Mouse (Mus musculus) cortical plate, adult 2 months (tissue): ENCODE results near the gene Trp53i13. TPM values are rescaled to one million over a fixed set of nuclear protein-coding genes. Genes with fewer than 3 reads are reported as not detected.

Source experiments
- H3K27ac ChIP-seq: fragments of 200-500 bp; 2 replicates; pipeline ENCODE4 v1.5.1; 2012; ENCODE audit warnings: low read length, control low read depth, inconsistent platforms; ENCODE audit not compliant: insufficient read depth
- H3K4me1 ChIP-seq: fragments of 200-500 bp; 2 replicates; pipeline ENCODE4 v1.6.1; 2011; ENCODE audit warnings: low read length; ENCODE audit not compliant: control insufficient read depth, insufficient read depth
- H3K4me3 ChIP-seq: fragments of 200-500 bp; 2 replicates; pipeline ENCODE4 v1.5.1; 2011; ENCODE audit warnings: mild to moderate bottlenecking, low read length, control low read depth; ENCODE audit not compliant: insufficient read depth
- CTCF ChIP-seq: fragments of 200-500 bp; IDR thresholded peaks from 2 replicates; pipeline ENCODE4 v1.5.1; 2011; ENCODE audit warnings: mild to moderate bottlenecking, control low read depth, low read length; ENCODE audit not compliant: insufficient read depth; ENCODE audit errors: extremely low read depth
- POLR2A ChIP-seq: fragments of 200-500 bp; IDR thresholded peaks from 2 replicates; pipeline ENCODE4 v1.6.1; 2011; ENCODE audit warnings: mild to moderate bottlenecking, low read length, control low read depth; ENCODE audit not compliant: insufficient read depth; ENCODE audit errors: extremely low read depth
- polyA plus RNA-seq: library from polyadenylated mRNA; depleted of rRNA; stranded (reverse); fragments of >200 nt; gene quantifications from 2 replicates; pipeline ENCODE4 v1.2.3, GENCODE M21; 2012

The Trp53i13 gene
- polyA plus RNA-seq, 1 experiment, result 7.2 TPM

DNA sequence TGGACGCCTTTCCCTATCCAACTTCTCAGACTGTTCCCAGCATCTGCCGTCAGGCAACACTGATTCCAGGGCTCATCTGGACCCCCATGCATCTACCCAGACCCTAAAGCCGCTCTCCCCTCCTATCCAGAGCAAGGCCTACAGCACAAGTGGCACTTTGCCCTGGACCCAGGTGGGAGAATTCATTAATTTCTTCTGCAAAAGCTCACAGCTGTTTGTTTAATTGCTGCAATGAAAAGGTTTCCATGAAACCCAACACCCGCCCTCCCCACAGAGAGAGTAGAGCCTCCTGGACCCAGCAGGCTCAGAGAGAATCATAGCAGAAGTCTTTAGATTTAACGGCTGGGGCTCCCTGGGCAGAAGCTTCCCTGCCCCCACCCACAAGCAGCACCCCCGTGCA is 30.6 kb downstream of the Trp53i13 start:
- no peak overlapping the region for H3K4me3 ChIP-seq
- H3K4me1 ChIP-seq, result peaks cover 23% of the 10 kb centered on the region
- H3K27ac ChIP-seq, result no peak overlapping the region
- TF ChIP-seq POLR2A (no peak), CTCF (no peak)

GRCm38 (mm10) chr11:77483510-77484255 is 32.1 kb downstream of the Trp53i13 start:
- Histone ChIP-seq H3K27ac (0 out of 2 replicates have a peak overlapping the region, but pooled peaks have one; percentile 8), H3K4me3 (no peak overlapping the region), H3K4me1 (peaks cover 23% of the 10 kb centered on the region)
- TF ChIP-seq CTCF (no peak), POLR2A (no peak)

DNA sequence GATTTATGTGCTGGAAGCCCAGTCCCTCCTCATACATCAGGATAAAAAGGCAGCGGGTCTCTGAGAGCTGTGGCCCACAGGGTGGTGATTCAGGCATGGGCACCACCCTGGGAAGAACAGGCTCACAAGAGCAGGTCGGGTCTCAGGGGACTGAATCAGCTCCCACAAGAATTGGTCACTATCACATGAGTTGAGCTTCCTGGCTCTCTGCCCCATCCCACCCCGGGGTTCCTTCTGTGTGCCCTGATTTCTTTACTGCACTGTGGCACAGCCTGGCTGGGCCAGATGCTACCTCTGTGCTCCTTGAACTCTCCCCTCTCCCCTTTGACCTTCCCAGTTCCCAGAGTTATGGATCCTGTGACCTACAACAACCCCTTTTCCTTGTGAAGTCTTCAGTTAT is 32.7 kb downstream of the Trp53i13 start:
- TF ChIP-seq POLR2A (no peak), CTCF (no peak)
- Histone ChIP-seq H3K27ac (peak overlapping the region; percentile 8; the same call in 1 of the 2 replicates), H3K4me3 (no peak overlapping the region), H3K4me1 (peaks cover 23% of the 10 kb centered on the region)

GRCm38 (mm10) chr11:77476895-77477294 is 38.9 kb downstream of the Trp53i13 start:
- Histone ChIP-seq H3K4me3 (no peak overlapping the region), H3K4me1 (peaks cover 2% of the 10 kb centered on the region; the same call in 1 of the 2 replicates), H3K27ac (no peak overlapping the region)
- TF ChIP-seq POLR2A (no peak), CTCF (no peak)

DNA sequence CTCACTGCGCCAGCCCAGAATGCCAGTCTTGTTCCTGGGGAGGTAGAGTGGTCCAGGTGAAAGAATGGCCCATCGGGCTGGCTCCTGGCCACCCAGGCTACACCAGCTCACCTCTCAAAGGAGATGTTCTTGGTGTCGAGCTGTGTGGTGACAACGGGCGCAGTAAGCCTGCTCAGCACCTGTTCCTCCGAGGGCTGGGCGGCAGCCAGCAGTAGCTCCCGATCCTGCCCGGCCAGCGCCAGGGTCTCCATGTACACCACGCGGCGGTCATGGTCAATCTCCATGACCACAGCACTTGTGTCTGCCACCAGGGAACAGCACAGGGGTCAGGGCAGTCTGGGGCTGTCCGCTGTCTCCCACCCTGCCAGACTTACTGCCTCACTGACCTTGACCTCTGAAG is 39.6 kb downstream of the Trp53i13 start:
- TF ChIP-seq CTCF (no peak), POLR2A (no peak)
- H3K4me3 ChIP-seq, result no peak overlapping the region
- no peaks in the 10 kb centered on the region for H3K4me1 ChIP-seq
- no peak overlapping the region for H3K27ac ChIP-seq

GRCm38 (mm10) chr11:77472775-77473174 is 43.0 kb downstream of the Trp53i13 start:
- no peak for TF ChIP-seq POLR2A
- Histone ChIP-seq H3K4me3 (no peak overlapping the region), H3K4me1 (no peaks in the 10 kb centered on the region), H3K27ac (no peak overlapping the region)

DNA sequence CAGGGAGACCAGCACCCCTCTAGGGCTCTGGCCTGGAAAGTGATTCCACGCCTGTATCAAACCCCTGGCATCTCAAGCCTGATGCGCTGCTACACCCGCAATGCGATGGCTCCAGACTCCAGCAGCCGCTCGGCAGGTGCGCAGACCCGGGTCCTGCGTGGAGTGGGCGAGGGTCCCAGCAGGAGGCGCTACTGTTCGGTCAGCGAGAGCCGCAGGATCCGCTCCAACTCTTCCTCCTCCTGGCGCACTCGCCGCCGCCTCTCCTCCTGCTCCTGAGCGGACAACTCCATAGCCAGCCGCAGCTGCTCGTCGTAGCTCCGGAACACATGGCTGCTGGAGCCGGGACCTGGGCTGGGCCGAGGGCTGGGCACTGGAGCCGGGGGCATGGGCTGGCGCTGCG is 44.4 kb downstream of the Trp53i13 start:
- TF ChIP-seq POLR2A, result no peak
- TF ChIP-seq CTCF, result no peak
- no peaks in the 10 kb centered on the region for H3K4me1 ChIP-seq
- no peak overlapping the region for H3K27ac ChIP-seq
- no peak overlapping the region for H3K4me3 ChIP-seq

DNA sequence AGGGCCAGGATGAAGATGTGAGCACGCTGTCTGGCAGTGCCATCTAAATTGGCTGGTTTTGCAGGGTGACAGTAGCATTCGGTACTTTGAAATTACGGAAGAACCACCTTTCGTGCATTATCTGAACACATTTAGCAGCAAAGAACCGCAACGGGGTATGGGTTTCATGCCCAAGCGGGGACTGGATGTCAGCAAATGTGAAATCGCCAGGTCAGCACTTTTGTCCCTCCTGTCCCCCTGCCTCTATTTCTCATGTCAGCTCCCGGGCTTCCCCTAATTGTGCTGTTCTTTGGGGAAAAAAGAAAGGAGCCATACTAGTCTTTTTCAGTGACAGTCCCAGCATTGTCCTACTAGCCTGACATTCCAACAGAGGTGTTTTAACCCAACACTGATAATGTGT is 47.4 kb downstream of the Trp53i13 start:
- H3K4me3 ChIP-seq, result no peak overlapping the region
- H3K27ac ChIP-seq, result no peak overlapping the region
- H3K4me1 ChIP-seq, result no peaks in the 10 kb centered on the region
- TF ChIP-seq POLR2A, result no peak
- no peak for TF ChIP-seq CTCF

DNA sequence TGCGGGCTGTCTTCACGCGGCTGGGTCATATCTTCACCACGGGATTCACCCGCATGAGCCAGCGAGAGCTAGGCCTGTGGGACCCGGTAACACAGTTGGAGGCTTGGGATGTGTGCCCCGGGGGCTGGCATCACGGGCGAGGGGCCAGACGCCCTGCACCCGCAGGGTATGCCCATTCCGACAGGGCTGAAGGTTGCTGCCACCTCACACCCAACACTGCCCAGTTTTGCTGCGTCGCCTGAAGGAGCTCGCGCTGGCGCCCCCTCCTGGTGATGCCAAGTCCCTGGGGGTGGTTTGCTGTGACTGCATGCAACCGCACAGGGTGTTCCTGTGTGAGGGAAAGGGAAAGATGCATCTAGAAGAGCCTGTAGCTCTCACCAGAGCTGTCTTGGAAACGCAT is 48.0 kb downstream of the Trp53i13 start:
- Histone ChIP-seq H3K4me3 (no peak overlapping the region), H3K4me1 (no peaks in the 10 kb centered on the region), H3K27ac (no peak overlapping the region)
- TF ChIP-seq POLR2A (no peak), CTCF (peak; percentile 72)

- Histone ChIP-seq H3K4me3 (no peak overlapping the region), H3K4me1 (no peaks in the 10 kb centered on the region), H3K27ac (no peak overlapping the region)
- no peak for TF ChIP-seq POLR2A
- TF ChIP-seq CTCF, result 0 out of 2 replicates have a peak, but pooled peaks have one; percentile 26
Measured at GRCm38 (mm10) chr11:77467157-77467556, 48.6 kb downstream of the Trp53i13 start.
